Mouse (Mus musculus) 3134 (cell line): ENCODE measurements around the gene Ier2.

Source experiments
- DNase-seq: peaks from one replicate; pipeline ENCODE4 v3.0.0-alpha.2; 2011; ENCODE audit warnings: low spot score; ENCODE audit not compliant: insufficient read length; ENCODE audit errors: extremely low read depth

Gene Ier2

DNA sequence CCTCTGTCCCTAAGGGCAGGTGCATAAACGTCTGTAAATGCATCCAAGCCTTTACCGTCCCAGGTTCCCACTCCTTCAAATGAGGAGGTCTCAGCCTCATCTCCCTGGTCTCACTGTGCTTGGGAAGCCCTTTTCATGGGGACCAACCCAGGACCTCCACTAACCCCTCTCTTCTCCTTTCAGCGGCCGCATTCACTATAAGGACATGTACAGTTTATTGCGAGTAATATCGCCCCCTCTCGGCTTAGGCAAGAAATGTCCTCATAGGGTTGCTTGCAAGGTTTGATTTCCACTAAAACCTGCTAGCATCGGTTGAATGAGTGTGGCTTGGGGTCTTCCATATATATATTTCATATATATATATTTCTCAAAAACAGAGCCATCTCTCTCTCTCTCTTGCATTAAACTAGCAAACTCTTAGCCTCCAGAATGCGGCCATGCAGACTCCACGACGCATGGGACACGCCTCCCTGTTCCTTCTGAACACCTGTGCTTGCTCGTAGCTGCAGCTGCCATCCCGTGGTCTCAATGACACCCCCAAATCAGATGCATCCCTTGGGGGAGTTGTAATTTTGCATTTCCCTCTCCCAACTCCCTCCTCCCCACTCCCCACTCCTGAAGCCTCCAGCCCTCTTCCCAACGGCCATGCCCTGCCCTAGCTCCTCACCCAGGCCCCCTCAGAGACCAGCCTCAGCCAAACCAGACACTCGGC, 48.0 kb downstream of the Ier2 start:
- DNase-seq = no peak
